Mouse (Mus musculus) midbrain, embryonic 15.5 days (tissue): ENCODE results near the gene Hoxb2. TPM values are rescaled to one million over a fixed set of nuclear protein-coding genes. Genes with fewer than 3 reads are reported as not detected.
A peak's percentile ranks its signal among the peaks of the same experiment; 100 is the strongest.

ENCODE experiments used
- ATAC-seq: fragments of 200-750 bp; cut with Nextera tagmentation; replicated peaks from 2 replicates; pipeline ENCODE4 v1.8.0; 2017; ENCODE audit warnings: moderate TSS enrichment
- H3K27ac ChIP-seq: fragments of 300-500 bp; sonication (generic); 2 replicates; pipeline ENCODE4 v1.5.1; 2015; ENCODE audit warnings: mild to moderate bottlenecking, inconsistent platforms
- H3K27me3 ChIP-seq: fragments of 300-500 bp; sonication (generic); replicated peaks from 2 replicates; pipeline ENCODE4 v1.6.1; 2015; ENCODE audit warnings: inconsistent platforms
- H3K36me3 ChIP-seq: fragments of 300-500 bp; sonication (generic); replicated peaks from 2 replicates; pipeline ENCODE4 v1.6.1; 2015; ENCODE audit warnings: inconsistent platforms
- H3K4me1 ChIP-seq: fragments of 300-500 bp; sonication (generic); 2 replicates; pipeline ENCODE4 v1.6.1; 2015; ENCODE audit warnings: inconsistent platforms
- H3K4me2 ChIP-seq: fragments of 300-500 bp; sonication (generic); 2 replicates; pipeline ENCODE4 v1.6.1; 2015; ENCODE audit warnings: inconsistent platforms, mild to moderate bottlenecking, moderate library complexity
- H3K4me3 ChIP-seq: fragments of 300-500 bp; sonication (generic); 2 replicates; pipeline ENCODE4 v1.5.1; 2015; ENCODE audit warnings: mild to moderate bottlenecking, inconsistent platforms
- H3K9ac ChIP-seq: fragments of 300-500 bp; sonication (generic); 2 replicates; pipeline ENCODE4 v1.6.1; 2015; ENCODE audit warnings: mild to moderate bottlenecking, inconsistent platforms
- H3K9me3 ChIP-seq: fragments of 300-500 bp; sonication (generic); 2 replicates; pipeline ENCODE4 v1.6.1; 2016; ENCODE audit warnings: inconsistent platforms
- WGBS: fragments of 180-500 bp; shearing (Covaris S2); methylation state at CpG from one replicate; pipeline ENCODE4 v1.1.7; 2015; ENCODE audit warnings: mixed read lengths; 5-methylcytosine and 5-hydroxymethylcytosine counted together
- polyA plus RNA-seq: library from polyadenylated mRNA; unstranded; fragments of >200 nt; fragmentation: Nextera tagmentation; extraction: Ambion mirVana; gene quantifications from 2 replicates; pipeline ENCODE4 v1.2.1, GENCODE M21; 2015

Hoxb2 gene
- polyA plus RNA-seq, 1 experiment from 2014 or later, result 0.32 TPM

GRCm38 (mm10) chr11:96342576-96342930, 7.8 kb upstream of the Hoxb2 start:
- Histone ChIP-seq H3K4me1 (peaks cover 9% of the 10 kb centered on the region; the same call in 1 of the 2 replicates), H3K36me3 (no peaks in the 10 kb centered on the region), H3K27me3 (peaks cover 95% of the 10 kb centered on the region), H3K4me2 (no peak overlapping the region), H3K27ac (no peak overlapping the region), H3K9me3 (no peaks in the 10 kb centered on the region), H3K4me3 (no peak overlapping the region), H3K9ac (no peak overlapping the region)
- WGBS, result 5% methylated on average over 4 of the region's 4 CpGs
- no peak for ATAC-seq

- Histone ChIP-seq H3K4me3 (no peak overlapping the region), H3K9me3 (no peaks in the 10 kb centered on the region), H3K4me2 (no peak overlapping the region), H3K27ac (no peak overlapping the region), H3K27me3 (peaks cover 94% of the 10 kb centered on the region), H3K36me3 (no peaks in the 10 kb centered on the region), H3K4me1 (peaks cover 9% of the 10 kb centered on the region; the same call in 1 of the 2 replicates), H3K9ac (no peak overlapping the region)
- ATAC-seq, result no peak
- 4% methylated on average over 2 of the region's 2 CpGs for WGBS
Measured at GRCm38 (mm10) chr11:96343206-96343745, 7.0 kb upstream of the Hoxb2 start.

GRCm38 (mm10) chr11:96344061-96344877, 6.1 kb upstream of the Hoxb2 start:
- no peak overlapping the region for H3K9ac ChIP-seq
- H3K4me3 ChIP-seq, result no peak overlapping the region
- H3K27ac ChIP-seq, result no peak overlapping the region
- no peak overlapping the region for H3K4me2 ChIP-seq
- WGBS, result under 1% methylated on average over 37 of the region's 40 CpGs
- no peaks in the 10 kb centered on the region for H3K9me3 ChIP-seq
- no peak for ATAC-seq
- peaks cover 9% of the 10 kb centered on the region; the same call in 1 of the 2 replicates for H3K4me1 ChIP-seq
- H3K36me3 ChIP-seq, result no peaks in the 10 kb centered on the region
- H3K27me3 ChIP-seq, result peaks cover 94% of the 10 kb centered on the region

GRCm38 (mm10) chr11:96344878-96345159, 5.5 kb upstream of the Hoxb2 start:
- Histone ChIP-seq H3K36me3 (no peaks in the 10 kb centered on the region), H3K9ac (no peak overlapping the region)
- ATAC-seq, result no peak

GRCm38 (mm10) chr11:96345220-96345892, 5.0 kb upstream of the Hoxb2 start:
- Histone ChIP-seq H3K27ac (no peak overlapping the region), H3K4me2 (peak overlapping the region; percentile 18; the same call in 1 of the 2 replicates), H3K9ac (no peak overlapping the region), H3K4me1 (peaks cover 9% of the 10 kb centered on the region; the same call in 1 of the 2 replicates), H3K9me3 (no peaks in the 10 kb centered on the region), H3K27me3 (peaks cover 94% of the 10 kb centered on the region), H3K4me3 (no peak overlapping the region), H3K36me3 (no peaks in the 10 kb centered on the region)
- ATAC-seq, result no peak
- under 1% methylated on average over 56 of the region's 56 CpGs for WGBS

More at GRCm38 (mm10) chr11:96344878-96345159, 5.5 kb upstream of the Hoxb2 start:
- H3K4me1 ChIP-seq, result peaks cover 9% of the 10 kb centered on the region; the same call in 1 of the 2 replicates
- no peak overlapping the region for H3K4me3 ChIP-seq
- peaks cover 94% of the 10 kb centered on the region for H3K27me3 ChIP-seq
- no peak overlapping the region for H3K4me2 ChIP-seq
- H3K27ac ChIP-seq, result no peak overlapping the region
- WGBS, result 7% methylated on average over 5 of the region's 6 CpGs
- no peaks in the 10 kb centered on the region for H3K9me3 ChIP-seq

GRCm38 (mm10) chr11:96345893-96346806, 4.2 kb upstream of the Hoxb2 start:
- H3K4me1 ChIP-seq, result peaks cover 6% of the 10 kb centered on the region; the same call in 1 of the 2 replicates
- WGBS, result 1% methylated on average over 40 of the region's 45 CpGs
- peaks cover 95% of the 10 kb centered on the region for H3K27me3 ChIP-seq
- no peak overlapping the region for H3K4me2 ChIP-seq
- ATAC-seq, result no peak
- no peak overlapping the region for H3K27ac ChIP-seq
- no peak overlapping the region for H3K4me3 ChIP-seq
- H3K9me3 ChIP-seq, result no peaks in the 10 kb centered on the region
- H3K36me3 ChIP-seq, result no peaks in the 10 kb centered on the region
- no peak overlapping the region for H3K9ac ChIP-seq

- Histone ChIP-seq H3K4me3 (no peak overlapping the region), H3K9ac (no peak overlapping the region), H3K4me1 (peaks cover 6% of the 10 kb centered on the region; the same call in 1 of the 2 replicates), H3K27me3 (peaks cover 96% of the 10 kb centered on the region), H3K27ac (no peak overlapping the region), H3K4me2 (no peak overlapping the region), H3K9me3 (no peaks in the 10 kb centered on the region), H3K36me3 (no peaks in the 10 kb centered on the region)
- 10% methylated on average over 5 of the region's 5 CpGs for WGBS
- no peak for ATAC-seq
Measured at GRCm38 (mm10) chr11:96346916-96347520, 3.3 kb upstream of the Hoxb2 start.

GRCm38 (mm10) chr11:96347717-96348116, 2.6 kb upstream of the Hoxb2 start:
- Histone ChIP-seq H3K36me3 (no peaks in the 10 kb centered on the region), H3K27ac (no peak overlapping the region), H3K4me1 (peaks cover 6% of the 10 kb centered on the region; the same call in 1 of the 2 replicates), H3K4me2 (no peak overlapping the region), H3K9ac (no peak overlapping the region), H3K4me3 (no peak overlapping the region), H3K27me3 (peaks cover 95% of the 10 kb centered on the region), H3K9me3 (no peaks in the 10 kb centered on the region)
- WGBS, result 6% methylated on average over 4 of the region's 4 CpGs
- ATAC-seq, result no peak

GRCm38 (mm10) chr11:96348141-96348928, 2.0 kb upstream of the Hoxb2 start:
- no peak overlapping the region for H3K4me3 ChIP-seq
- H3K9ac ChIP-seq, result no peak overlapping the region
- no peaks in the 10 kb centered on the region for H3K9me3 ChIP-seq
- ATAC-seq, result no peak
- WGBS, result 3% methylated on average over 21 of the region's 21 CpGs
- no peaks in the 10 kb centered on the region for H3K36me3 ChIP-seq
- H3K4me2 ChIP-seq, result no peak overlapping the region
- H3K27ac ChIP-seq, result no peak overlapping the region
- H3K4me1 ChIP-seq, result peaks cover 6% of the 10 kb centered on the region; the same call in 1 of the 2 replicates
- H3K27me3 ChIP-seq, result peaks cover 95% of the 10 kb centered on the region

GRCm38 (mm10) chr11:96348988-96349387, 1.3 kb upstream of the Hoxb2 start:
- H3K9ac ChIP-seq, result no peak overlapping the region
- 20% methylated on average over 3 of the region's 3 CpGs for WGBS
- no peak for ATAC-seq
- H3K36me3 ChIP-seq, result no peaks in the 10 kb centered on the region
- H3K4me2 ChIP-seq, result no peak overlapping the region
- H3K27me3 ChIP-seq, result peaks cover 92% of the 10 kb centered on the region
- H3K9me3 ChIP-seq, result no peaks in the 10 kb centered on the region
- no peak overlapping the region for H3K4me3 ChIP-seq
- H3K4me1 ChIP-seq, result peaks cover 6% of the 10 kb centered on the region; the same call in 1 of the 2 replicates
- H3K27ac ChIP-seq, result no peak overlapping the region
